In the genomic region with DNA sequence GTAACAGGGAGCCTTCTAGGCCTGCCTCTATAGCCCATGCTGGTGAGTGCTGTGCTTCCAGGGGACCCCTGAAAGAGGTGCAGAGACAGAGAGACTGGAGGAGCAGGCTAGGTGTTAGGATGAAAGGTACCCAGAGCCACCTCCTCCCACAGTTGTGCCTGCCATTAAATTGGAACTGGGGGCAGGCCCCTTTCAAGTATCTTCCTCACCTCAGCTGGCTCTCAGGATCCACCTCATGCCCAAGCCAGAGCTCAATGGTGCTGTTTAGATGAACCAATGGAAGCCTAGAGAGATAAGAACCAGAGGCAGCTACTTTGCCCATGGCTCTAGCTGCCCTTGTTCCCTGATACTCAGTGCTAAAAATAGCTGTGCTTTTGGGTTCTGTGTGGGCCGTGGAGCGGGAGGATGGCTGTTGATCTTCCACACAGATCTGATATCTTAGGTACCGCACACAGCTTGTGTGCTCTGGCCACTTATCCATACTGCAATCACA, we compare ENCODE assay signal across 15 mouse cellular contexts.
"Had no signal": no experiment of that assay in that cellular context is flagged by ENCODE, and none has a peak within 500 bp of the region (broad histone marks: within the 10 kb centered on the region; RNA-seq: fewer than 3 reads in every experiment).

No protein-coding gene starts in this region.

- H3K27ac ChIP-seq: left cerebral cortex, adult 2 months; limb, embryonic 15.5 days; liver, embryonic 12.5 days; midbrain, embryonic 10.5 days; neural tube, embryonic 15.5 days; stomach, postnatal 0 days had no signal

- H3K27me3 ChIP-seq: limb, embryonic 15.5 days; liver, embryonic 12.5 days; neural tube, embryonic 15.5 days had no signal

- H3K9me3 ChIP-seq: limb, embryonic 15.5 days; liver, embryonic 12.5 days; midbrain, embryonic 10.5 days; neural tube, embryonic 15.5 days had no signal

- H3K4me3 ChIP-seq: left cerebral cortex, adult 2 months; limb, embryonic 15.5 days; liver, embryonic 12.5 days; midbrain, embryonic 10.5 days; myocyte; neural tube, embryonic 15.5 days had no signal

- ATAC-seq: liver, embryonic 12.5 days had no signal

- H3K36me3 ChIP-seq: limb, embryonic 15.5 days; liver, embryonic 12.5 days; midbrain, embryonic 10.5 days; neural tube, embryonic 15.5 days had no signal

- H3K9ac ChIP-seq: limb, embryonic 15.5 days; liver, embryonic 12.5 days; lung, embryonic 14.5 days; neural tube, embryonic 15.5 days had no signal

- DNase-seq: kidney, postnatal 25 days; lung, embryonic 14.5 days; lung, postnatal 10 days; lung, postnatal 4 days; midbrain, embryonic 14.5 days; right cerebral cortex, adult 18-20 months; right cerebral cortex, postnatal 25 days; thymus, postnatal 4 days had no signal

- H3K4me1 ChIP-seq: limb, embryonic 15.5 days; liver, embryonic 12.5 days; midbrain, embryonic 10.5 days; neural tube, embryonic 15.5 days had no signal

- H3K4me2 ChIP-seq: limb, embryonic 15.5 days; liver, embryonic 12.5 days; lung, embryonic 14.5 days; neural tube, embryonic 15.5 days had no signal
